Mouse (Mus musculus) T-cell, adult 66 days (primary cell): Measurements from ENCODE around the gene Slit3. TPM values are rescaled to one million over a fixed set of nuclear protein-coding genes. Genes with fewer than 3 reads are reported as not detected.

ENCODE experiments used
- total RNA-seq, 2 experiments: library from RNA; stranded (reverse); gene quantifications; 3 replicates in 1 of 2; 4 replicates in 1 of 2; pipeline ENCODE4 v1.2.4; 2023

The Slit3 gene
- total RNA-seq: under 1 TPM in 1 of 2 experiments, not detected in 1; 0.15 TPM

GRCm38 (mm10) chr11:35120894-35121610 is at the start of gene Slit3:
Slit3 (plus strand) TSS chr11:35121224.

